Mouse (Mus musculus) forebrain, postnatal 0 days (tissue): ENCODE measurements at regions not wholly inside any gene's neighbourhood (a gene's known extent, or its start where the extent isn't known, plus 50 kb on each side); places are given as distances from the start of the nearest gene placed in this dataset.

ENCODE experiments used
- ATAC-seq: fragments of 200-750 bp; cut with Nextera tagmentation; 2 replicates; pipeline ENCODE4 v1.8.0; 2017; ENCODE audit warnings: mild to moderate bottlenecking, moderate library complexity
- DNase-seq: peaks from one replicate; pipeline ENCODE4 v3.0.0-alpha.2; 2015
- H3K27ac ChIP-seq: fragments of 300-500 bp; sonication (generic); 2 replicates; pipeline ENCODE4 v1.5.1; 2014; ENCODE audit warnings: low read depth, mild to moderate bottlenecking, antibody characterized with exemption, low read length, moderate library complexity, mixed read lengths
- H3K27me3 ChIP-seq: fragments of 300-500 bp; sonication (generic); 2 replicates; pipeline ENCODE4 v1.6.1; 2014; ENCODE audit warnings: mild to moderate bottlenecking, low read length, mixed read lengths; ENCODE audit not compliant: insufficient read depth
- H3K36me3 ChIP-seq: fragments of 300-500 bp; sonication (generic); 2 replicates; pipeline ENCODE4 v1.6.1; 2014; ENCODE audit warnings: mild to moderate bottlenecking, moderate library complexity; ENCODE audit not compliant: insufficient read depth
- H3K4me1 ChIP-seq: fragments of 300-500 bp; sonication (generic); 2 replicates; pipeline ENCODE4 v1.6.1; 2014; ENCODE audit warnings: antibody characterized with exemption; ENCODE audit not compliant: insufficient read depth
- H3K4me2 ChIP-seq: fragments of 300-500 bp; sonication (generic); 2 replicates; pipeline ENCODE4 v1.6.1; 2014; ENCODE audit warnings: low read depth, mild to moderate bottlenecking, moderate library complexity
- H3K4me3 ChIP-seq: fragments of 300-500 bp; sonication (generic); 2 replicates; pipeline ENCODE4 v1.5.1; 2014; ENCODE audit warnings: low read depth, low read length, mixed read lengths
- H3K9ac ChIP-seq: fragments of 300-500 bp; sonication (generic); 2 replicates; pipeline ENCODE4 v1.6.1; 2014; ENCODE audit warnings: mild to moderate bottlenecking
- H3K9me3 ChIP-seq: fragments of 300-500 bp; sonication (generic); 2 replicates; pipeline ENCODE4 v1.6.1; 2016; ENCODE audit warnings: low read length
- CTCF ChIP-seq: sonication (generic); IDR thresholded peaks from 2 replicates; pipeline ENCODE4 v1.5.1; 2016; ENCODE audit warnings: antibody characterized with exemption, control low read depth, low read depth
- WGBS: fragments of 180-500 bp; shearing (Covaris S2); extraction: QIAGEN DNeasy Blood & Tissue Kit; methylation state at CpG from one replicate; pipeline ENCODE4 v1.1.7; 2014; 5-methylcytosine and 5-hydroxymethylcytosine counted together

DNA sequence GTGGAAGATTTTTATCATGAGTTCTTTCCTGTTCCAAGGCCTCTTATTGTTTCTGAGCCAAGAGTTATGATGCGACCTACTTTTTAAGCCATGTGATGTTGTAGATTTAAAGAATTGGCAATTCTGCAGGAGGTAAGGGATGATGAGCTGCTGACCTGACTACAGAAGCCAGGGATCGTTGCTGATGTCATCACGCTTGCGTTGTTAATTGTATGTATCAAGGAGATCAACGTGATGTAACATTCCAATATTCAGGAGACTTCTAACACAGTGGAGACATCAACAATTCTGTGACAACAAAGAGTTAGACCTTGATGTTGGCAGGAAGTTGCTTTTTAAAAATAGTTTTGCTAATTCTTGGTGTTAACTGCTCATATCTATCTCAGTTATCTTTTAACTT, 102.5 kb downstream of the Ccdc71l start:
- WGBS: 89% methylated on average over 5 of the region's 5 CpGs
- DNase-seq: no peak
- H3K27ac ChIP-seq: no peak overlapping the region
- no peaks in the 10 kb centered on the region for H3K9me3 ChIP-seq
- H3K4me1 ChIP-seq: no peaks in the 10 kb centered on the region
- no peak for TF ChIP-seq CTCF
- no peaks in the 10 kb centered on the region for H3K36me3 ChIP-seq
- H3K9ac ChIP-seq: no peak overlapping the region
- no peaks in the 10 kb centered on the region for H3K27me3 ChIP-seq
- no peak for ATAC-seq
- H3K4me3 ChIP-seq: no peak overlapping the region
- no peak overlapping the region for H3K4me2 ChIP-seq

DNA sequence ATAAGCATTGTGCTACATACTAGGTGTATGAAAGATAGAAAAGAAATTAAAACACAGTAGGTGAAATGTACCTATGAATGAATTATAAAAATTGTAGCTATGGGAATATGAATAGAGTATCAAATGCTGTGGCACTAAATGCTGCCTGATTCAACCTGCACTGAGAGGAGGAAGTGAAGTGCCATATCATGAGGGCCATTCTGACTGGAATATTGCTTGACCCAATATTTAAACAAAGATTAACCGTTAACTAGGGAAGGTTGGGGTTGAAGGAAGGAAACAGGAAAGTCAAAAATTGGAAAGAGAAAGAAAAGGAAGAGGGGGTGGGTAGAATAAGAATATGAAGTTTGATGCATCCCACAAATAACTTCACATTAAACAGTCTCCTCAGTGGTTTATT, 103.8 kb downstream of the Ccdc71l start:
- no peak overlapping the region for H3K4me3 ChIP-seq

DNA sequence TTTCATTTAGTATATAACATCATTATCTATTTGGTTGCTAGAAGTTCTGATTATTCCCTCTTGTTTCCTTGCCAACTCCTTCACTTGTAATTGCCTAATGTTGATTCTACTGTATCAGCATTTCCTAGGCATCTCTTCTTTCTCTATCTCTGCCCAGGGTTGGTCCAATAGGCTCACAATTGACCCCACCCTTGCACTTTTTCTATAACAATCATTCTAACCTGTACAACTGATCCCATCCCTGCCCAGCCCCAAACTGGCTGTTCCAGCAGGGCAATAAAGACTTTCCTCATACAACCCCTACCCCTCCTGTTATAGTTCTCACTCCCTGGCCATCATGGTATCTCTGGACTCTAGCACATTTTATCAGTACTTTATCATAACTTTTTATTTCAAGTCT, 104.3 kb downstream of the Ccdc71l start:
- no peaks in the 10 kb centered on the region for H3K36me3 ChIP-seq
- H3K9me3 ChIP-seq: no peaks in the 10 kb centered on the region
- no peak overlapping the region for H3K27ac ChIP-seq
- H3K27me3 ChIP-seq: no peaks in the 10 kb centered on the region
- no peaks in the 10 kb centered on the region for H3K4me1 ChIP-seq
- H3K4me3 ChIP-seq: no peak overlapping the region
- DNase-seq (no peak), ATAC-seq (no peak)
- no peak overlapping the region for H3K4me2 ChIP-seq
- no peak for TF ChIP-seq CTCF
- H3K9ac ChIP-seq: no peak overlapping the region

More for the DNA sequence above, 103.8 kb downstream of the Ccdc71l start:
- Histone ChIP-seq H3K27me3 (no peaks in the 10 kb centered on the region), H3K4me1 (no peaks in the 10 kb centered on the region), H3K9me3 (no peaks in the 10 kb centered on the region), H3K36me3 (no peaks in the 10 kb centered on the region), H3K27ac (no peak overlapping the region), H3K9ac (no peak overlapping the region), H3K4me2 (no peak overlapping the region)
- no peak for ATAC-seq
- TF ChIP-seq CTCF: no peak
- DNase-seq: no peak
- WGBS: 76% methylated on average over 1 of the region's 1 CpGs

DNA sequence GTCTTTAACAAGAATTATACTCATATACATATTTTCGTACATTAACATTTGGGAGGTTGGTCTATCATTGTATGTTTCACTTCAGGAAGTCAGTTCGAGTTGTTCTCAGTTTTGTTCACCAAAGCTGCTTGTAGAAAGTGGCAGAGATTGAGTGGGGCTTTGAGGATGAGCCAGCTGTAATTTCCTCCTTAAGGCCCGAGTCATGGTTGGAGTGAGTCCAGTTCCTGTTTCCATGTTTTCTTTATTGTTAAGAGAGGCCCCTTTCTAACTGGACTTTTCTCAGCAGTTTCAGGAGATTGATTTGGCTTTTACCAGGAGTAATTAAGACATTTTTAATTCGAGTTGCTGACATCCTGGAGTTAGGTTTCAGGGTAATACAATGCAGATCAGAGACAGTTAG, 107.7 kb downstream of the Ccdc71l start:
- no peak for DNase-seq
- Histone ChIP-seq H3K27ac (no peak overlapping the region), H3K4me1 (no peaks in the 10 kb centered on the region), H3K4me3 (no peak overlapping the region), H3K4me2 (no peak overlapping the region), H3K27me3 (no peaks in the 10 kb centered on the region), H3K9ac (no peak overlapping the region), H3K9me3 (no peaks in the 10 kb centered on the region), H3K36me3 (no peaks in the 10 kb centered on the region)
- 57% methylated on average over 4 of the region's 4 CpGs for WGBS
- no peak for ATAC-seq
- no peak for TF ChIP-seq CTCF

DNA sequence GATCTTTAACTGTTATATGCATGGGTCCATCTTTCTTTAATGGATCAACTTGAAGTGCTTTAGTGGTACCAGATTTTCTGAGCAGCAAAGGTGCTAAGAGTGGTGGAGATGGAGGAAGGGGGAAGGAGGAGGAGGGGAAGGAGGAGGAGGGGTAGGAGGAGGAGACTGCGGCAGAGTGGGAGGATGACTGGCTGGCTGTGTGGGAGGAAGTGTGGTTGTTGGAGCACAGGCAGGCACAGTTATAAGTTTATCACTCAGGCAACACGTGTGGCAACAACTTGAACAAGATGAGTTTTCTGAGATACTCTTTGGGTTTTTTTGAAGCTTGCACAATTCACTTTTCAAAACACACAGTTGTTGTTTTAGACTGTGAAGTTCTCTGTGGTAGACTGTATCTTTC, 108.2 kb downstream of the Ccdc71l start:
- Histone ChIP-seq H3K27me3 (no peaks in the 10 kb centered on the region), H3K9me3 (no peaks in the 10 kb centered on the region), H3K9ac (no peak overlapping the region), H3K4me1 (no peaks in the 10 kb centered on the region), H3K27ac (no peak overlapping the region), H3K36me3 (no peaks in the 10 kb centered on the region), H3K4me2 (no peak overlapping the region), H3K4me3 (no peak overlapping the region)
- no peak for TF ChIP-seq CTCF
- ATAC-seq (no peak), DNase-seq (no peak)
- 62% methylated on average over 2 of the region's 2 CpGs for WGBS

DNA sequence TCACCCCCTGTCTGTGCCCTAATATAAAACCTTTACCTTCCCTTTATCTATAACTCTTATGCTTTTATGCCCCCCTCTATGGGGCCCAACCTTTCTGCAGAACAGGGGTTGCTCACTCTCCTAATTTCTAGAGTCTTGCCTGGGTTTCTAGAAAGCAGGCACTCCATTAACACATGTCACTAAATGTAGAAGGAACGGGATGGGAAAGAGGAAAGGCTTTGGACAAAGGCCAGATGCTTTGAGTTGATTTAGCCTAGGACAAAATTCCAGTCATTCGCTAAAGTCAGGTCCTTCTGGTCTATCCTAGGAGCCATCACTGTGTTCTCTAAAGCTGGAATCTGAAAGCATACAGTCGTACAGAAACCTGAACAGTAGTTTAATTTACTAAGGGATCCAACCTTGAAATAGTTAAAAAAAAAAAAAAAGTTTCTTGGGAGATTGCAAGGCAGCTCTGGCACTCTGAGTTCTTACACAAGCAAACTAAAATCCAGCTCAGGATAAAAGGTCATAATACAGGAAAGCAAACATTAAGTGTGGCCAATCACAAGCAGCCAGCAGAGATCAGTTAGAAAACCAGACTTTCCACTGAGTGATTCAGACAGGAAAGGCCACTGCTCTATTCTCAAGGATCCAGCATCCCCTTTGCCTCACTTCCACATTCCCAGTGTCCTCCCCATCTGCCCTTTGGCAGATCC, 109.5 kb downstream of the Ccdc71l start:
- no peak for ATAC-seq
- no peaks in the 10 kb centered on the region for H3K4me1 ChIP-seq
- H3K36me3 ChIP-seq: no peaks in the 10 kb centered on the region
- no peak overlapping the region for H3K9ac ChIP-seq
- WGBS: 72% methylated on average over 3 of the region's 3 CpGs
- H3K4me3 ChIP-seq: no peak overlapping the region
- no peak overlapping the region for H3K27ac ChIP-seq
- no peak for DNase-seq
- H3K4me2 ChIP-seq: no peak overlapping the region
- H3K27me3 ChIP-seq: no peaks in the 10 kb centered on the region
- no peak for TF ChIP-seq CTCF
- no peaks in the 10 kb centered on the region for H3K9me3 ChIP-seq

DNA sequence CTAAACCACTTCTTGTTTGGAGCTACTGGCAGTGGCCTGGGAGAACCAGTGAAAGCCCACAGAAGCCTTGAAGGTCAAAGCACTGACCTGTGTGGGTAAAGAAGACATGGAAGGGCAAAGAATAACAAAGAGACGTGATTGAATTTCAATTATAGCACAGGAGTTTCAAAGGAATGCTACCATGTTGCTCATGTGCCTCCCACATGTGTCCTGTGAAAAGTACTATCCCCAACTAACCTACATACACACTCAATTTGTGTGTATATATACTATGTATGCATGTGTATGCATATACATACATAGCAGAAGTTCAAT, 110.0 kb downstream of the Ccdc71l start:
- WGBS: 58% methylated on average over 1 of the region's 1 CpGs
- Histone ChIP-seq H3K9me3 (no peaks in the 10 kb centered on the region), H3K27ac (no peak overlapping the region), H3K9ac (no peak overlapping the region), H3K4me2 (no peak overlapping the region), H3K36me3 (no peaks in the 10 kb centered on the region), H3K27me3 (no peaks in the 10 kb centered on the region), H3K4me1 (no peaks in the 10 kb centered on the region), H3K4me3 (no peak overlapping the region)
- DNase-seq (no peak), ATAC-seq (no peak)
- TF ChIP-seq CTCF: no peak
